Mouse (Mus musculus) limb, embryonic 10.5 days (tissue): ENCODE measurements at regions not wholly inside any gene's neighbourhood (a gene's known extent, or its start where the extent isn't known, plus 50 kb on each side); places are given as distances from the start of the nearest gene placed in this dataset.

Source experiments
- DNase-seq: peaks from one replicate; pipeline ENCODE4 v3.0.0-alpha.2; 2017; ENCODE audit warnings: low spot score
- H3K27ac ChIP-seq: fragments of 300-500 bp; sonication (generic); 2 replicates; pipeline ENCODE4 v1.5.1; 2016; ENCODE audit warnings: mild to moderate bottlenecking
- H3K27me3 ChIP-seq: fragments of 300-500 bp; sonication (generic); 2 replicates; pipeline ENCODE4 v1.6.1; 2016; ENCODE audit warnings: low read depth, mild to moderate bottlenecking; ENCODE audit not compliant: poor library complexity, severe bottlenecking
- H3K36me3 ChIP-seq: fragments of 300-500 bp; sonication (generic); 2 replicates; pipeline ENCODE4 v1.6.1; 2016; ENCODE audit warnings: mild to moderate bottlenecking, moderate library complexity
- H3K4me1 ChIP-seq: fragments of 300-500 bp; sonication (generic); 2 replicates; pipeline ENCODE4 v1.6.1; 2016
- H3K4me3 ChIP-seq: fragments of 300-500 bp; sonication (generic); 2 replicates; pipeline ENCODE4 v1.5.1; 2016; ENCODE audit warnings: mild to moderate bottlenecking, moderate library complexity
- H3K9me3 ChIP-seq: fragments of 300-500 bp; sonication (generic); replicated peaks from 2 replicates; pipeline ENCODE4 v1.6.1; 2016; ENCODE audit warnings: mild to moderate bottlenecking
- WGBS: fragments of 180-500 bp; shearing (Covaris S2); methylation state at CpG from one replicate; pipeline ENCODE4 v1.1.7; 2016; 5-methylcytosine and 5-hydroxymethylcytosine counted together

DNA sequence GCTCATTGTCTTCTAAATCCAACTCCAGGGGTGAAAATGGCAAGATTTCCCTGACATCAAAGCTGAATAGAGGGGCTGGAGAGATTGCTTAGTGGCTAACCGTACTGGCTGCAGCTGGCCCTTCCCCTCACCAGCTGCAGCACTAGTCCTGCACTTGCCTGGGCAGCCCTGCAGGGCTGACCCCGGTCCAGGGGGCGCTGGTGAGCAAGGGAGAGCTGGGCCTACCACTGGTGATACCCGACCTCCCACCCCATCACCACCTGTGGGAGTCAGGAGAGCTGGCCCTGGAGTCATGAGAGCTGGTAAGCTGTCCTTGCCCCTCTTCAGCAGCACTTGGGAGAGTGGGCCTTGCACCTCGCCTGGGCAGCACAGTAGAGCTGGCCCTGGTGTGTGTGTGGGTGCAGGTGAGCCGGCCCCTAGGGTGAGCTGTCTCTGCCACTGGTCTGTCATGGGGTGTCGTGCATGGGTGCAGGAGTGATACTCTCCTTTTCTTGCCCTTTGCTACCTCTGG lies 1141.0 kb upstream of the Gulo start:
- Histone ChIP-seq H3K27me3 (no peaks in the 10 kb centered on the region), H3K9me3 (no peaks in the 10 kb centered on the region), H3K27ac (no peak overlapping the region), H3K4me3 (no peak overlapping the region), H3K4me1 (peaks cover 11% of the 10 kb centered on the region), H3K36me3 (no peaks in the 10 kb centered on the region)
- 55% methylated on average over 7 of the region's 7 CpGs for WGBS
- no peak for DNase-seq

DNA sequence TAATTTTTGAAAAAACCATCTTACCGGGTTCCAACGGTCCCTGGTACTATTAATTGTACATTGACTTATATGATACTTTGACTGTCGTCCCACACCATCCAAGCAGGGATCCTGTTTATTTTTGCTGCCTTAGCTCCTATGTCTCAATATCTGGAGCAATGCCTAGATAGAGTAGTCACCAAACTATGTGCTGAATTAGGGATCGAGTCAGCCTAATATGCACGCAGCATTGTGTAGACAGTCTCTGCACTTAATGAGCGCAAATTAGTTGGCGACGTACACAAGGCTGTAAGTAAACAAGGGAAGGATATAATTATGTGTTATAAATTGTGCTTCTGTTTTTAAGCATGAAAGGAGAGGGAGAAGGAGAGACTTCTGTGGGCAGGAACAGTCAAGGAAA lies 1140.1 kb upstream of the Gulo start:
- no peak overlapping the region for H3K4me3 ChIP-seq
- no peaks in the 10 kb centered on the region for H3K27me3 ChIP-seq
- no peak for DNase-seq
- no peaks in the 10 kb centered on the region for H3K9me3 ChIP-seq
- peaks cover 11% of the 10 kb centered on the region for H3K4me1 ChIP-seq
- H3K27ac ChIP-seq = no peak overlapping the region
- 83% methylated on average over 8 of the region's 8 CpGs for WGBS
- no peaks in the 10 kb centered on the region for H3K36me3 ChIP-seq

- Histone ChIP-seq H3K9me3 (no peaks in the 10 kb centered on the region), H3K27me3 (no peaks in the 10 kb centered on the region; the same call in 1 of the 2 replicates), H3K36me3 (no peaks in the 10 kb centered on the region), H3K27ac (no peak overlapping the region), H3K4me3 (no peak overlapping the region), H3K4me1 (peaks cover 24% of the 10 kb centered on the region)
- DNase-seq = no peak
- WGBS = 81% methylated on average over 12 of the region's 12 CpGs
Observed at GRCm38 (mm10) chr14:67146602-67147001, 1137.6 kb upstream of the Gulo start.

DNA sequence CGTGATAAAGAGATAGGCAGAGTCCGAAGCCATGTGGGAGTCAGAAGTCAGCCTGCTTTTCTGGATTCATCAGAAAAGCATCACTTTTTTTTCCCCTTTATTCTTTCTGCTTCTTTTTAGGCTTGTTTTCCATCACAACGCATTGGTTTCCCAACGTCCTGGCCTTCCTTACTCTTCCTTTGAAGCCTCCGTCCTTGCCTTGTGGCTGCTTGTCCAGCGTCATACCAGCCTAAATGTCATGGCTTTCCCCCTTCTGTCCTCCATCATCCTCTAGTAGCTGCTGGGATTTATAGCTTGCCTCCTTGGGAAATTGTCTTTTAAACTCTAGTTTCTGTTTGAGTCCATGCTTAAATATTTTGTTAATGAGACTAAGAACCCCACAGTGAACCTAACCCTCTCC lies 1136.0 kb upstream of the Gulo start:
- Histone ChIP-seq H3K4me1 (peaks cover 22% of the 10 kb centered on the region), H3K27me3 (no peaks in the 10 kb centered on the region; the same call in 1 of the 2 replicates), H3K36me3 (no peaks in the 10 kb centered on the region), H3K4me3 (no peak overlapping the region), H3K27ac (no peak overlapping the region), H3K9me3 (no peaks in the 10 kb centered on the region)
- no peak for DNase-seq
- WGBS = 94% methylated on average over 6 of the region's 6 CpGs

DNA sequence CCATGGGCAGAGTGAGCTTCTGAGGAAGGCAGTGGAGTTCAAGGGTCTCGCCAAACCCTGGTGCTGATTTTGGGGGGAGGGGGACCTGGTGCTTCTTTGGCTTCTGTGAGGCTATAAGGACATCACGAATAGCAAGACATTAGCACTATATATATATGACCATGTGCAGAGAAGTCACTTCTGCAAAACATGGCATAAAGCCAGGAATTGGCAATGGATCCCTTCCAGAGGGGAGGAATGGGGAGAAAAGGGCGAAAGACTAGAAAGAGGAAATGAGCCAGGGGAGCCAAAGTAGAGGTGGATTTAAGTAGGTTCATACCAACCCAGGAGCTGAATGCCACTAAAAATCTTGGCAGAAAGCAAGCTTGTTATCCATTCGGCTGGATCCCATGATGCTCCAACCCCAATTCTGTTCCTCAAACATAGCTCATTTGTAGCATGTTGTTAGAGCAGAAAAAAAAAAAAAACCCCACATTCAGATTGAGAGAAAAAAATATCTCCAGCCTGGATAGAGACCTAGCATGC lies 1135.5 kb upstream of the Gulo start:
- DNase-seq = no peak
- Histone ChIP-seq H3K36me3 (no peaks in the 10 kb centered on the region), H3K4me1 (peaks cover 18% of the 10 kb centered on the region), H3K4me3 (no peak overlapping the region), H3K9me3 (no peaks in the 10 kb centered on the region), H3K27me3 (no peaks in the 10 kb centered on the region; the same call in 1 of the 2 replicates), H3K27ac (no peak overlapping the region)
- WGBS = 95% methylated on average over 4 of the region's 4 CpGs

DNA sequence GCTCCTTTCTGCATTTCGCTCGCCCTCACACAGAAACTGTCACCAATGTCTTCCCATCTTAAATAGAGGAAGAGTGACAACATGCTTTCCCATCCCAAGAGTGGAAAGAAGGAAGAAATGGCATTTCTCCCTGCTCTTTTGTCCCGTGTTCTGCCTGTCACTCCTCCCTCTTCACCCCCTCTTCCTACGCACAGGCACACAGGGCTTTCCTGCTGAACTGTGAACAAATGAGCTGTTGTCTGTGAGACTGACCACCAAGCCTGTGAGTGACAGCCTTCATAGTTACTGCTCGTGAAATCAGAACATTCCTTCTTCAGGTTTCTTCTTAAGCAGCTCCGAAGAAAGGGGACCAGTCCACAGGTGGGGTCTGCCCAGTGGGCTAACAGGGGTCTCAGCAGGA lies 1134.8 kb upstream of the Gulo start:
- no peak for DNase-seq
- Histone ChIP-seq H3K36me3 (no peaks in the 10 kb centered on the region), H3K27me3 (no peaks in the 10 kb centered on the region; the same call in 1 of the 2 replicates), H3K27ac (no peak overlapping the region), H3K4me3 (no peak overlapping the region), H3K4me1 (peaks cover 16% of the 10 kb centered on the region), H3K9me3 (no peaks in the 10 kb centered on the region)
- WGBS = 80% methylated on average over 6 of the region's 6 CpGs

DNA sequence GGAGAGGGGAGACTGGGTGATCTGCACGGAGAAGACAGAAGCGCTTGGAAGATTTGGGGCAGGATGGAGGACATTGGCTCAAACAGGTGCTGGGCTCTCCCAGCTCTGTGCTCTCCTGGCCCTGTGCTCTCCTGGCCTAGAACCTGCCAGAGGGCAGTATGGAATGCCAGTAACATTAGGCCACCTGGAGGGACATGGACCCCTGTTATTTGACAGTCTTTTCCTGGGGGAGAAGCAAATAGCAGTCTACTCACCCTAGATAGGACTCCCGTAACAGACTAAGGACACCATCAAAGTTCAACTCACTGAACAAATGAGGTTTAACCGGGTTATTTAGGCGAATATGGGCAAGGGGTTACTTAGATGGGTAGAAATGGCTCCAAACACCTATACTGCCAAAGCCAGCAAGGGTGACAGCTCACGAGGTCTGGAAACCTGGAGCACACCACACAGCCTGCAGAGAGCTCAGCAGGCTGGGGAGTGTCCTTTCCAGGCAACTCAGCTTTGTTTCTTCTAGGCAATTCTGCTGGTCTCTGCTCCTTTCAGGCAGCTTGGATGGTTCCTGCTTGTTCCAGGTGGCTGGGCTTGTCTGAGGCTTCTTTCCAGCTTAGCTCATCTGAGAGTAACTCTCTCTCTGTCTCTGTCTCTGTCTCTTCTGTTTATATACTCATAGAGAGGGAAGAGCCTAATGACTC lies 1133.7 kb upstream of the Gulo start:
- Histone ChIP-seq H3K27me3 (no peaks in the 10 kb centered on the region; the same call in 1 of the 2 replicates), H3K27ac (no peak overlapping the region), H3K4me1 (peaks cover 16% of the 10 kb centered on the region), H3K9me3 (no peaks in the 10 kb centered on the region), H3K36me3 (no peaks in the 10 kb centered on the region), H3K4me3 (no peak overlapping the region)
- 81% methylated on average over 6 of the region's 6 CpGs for WGBS
- DNase-seq = no peak

DNA sequence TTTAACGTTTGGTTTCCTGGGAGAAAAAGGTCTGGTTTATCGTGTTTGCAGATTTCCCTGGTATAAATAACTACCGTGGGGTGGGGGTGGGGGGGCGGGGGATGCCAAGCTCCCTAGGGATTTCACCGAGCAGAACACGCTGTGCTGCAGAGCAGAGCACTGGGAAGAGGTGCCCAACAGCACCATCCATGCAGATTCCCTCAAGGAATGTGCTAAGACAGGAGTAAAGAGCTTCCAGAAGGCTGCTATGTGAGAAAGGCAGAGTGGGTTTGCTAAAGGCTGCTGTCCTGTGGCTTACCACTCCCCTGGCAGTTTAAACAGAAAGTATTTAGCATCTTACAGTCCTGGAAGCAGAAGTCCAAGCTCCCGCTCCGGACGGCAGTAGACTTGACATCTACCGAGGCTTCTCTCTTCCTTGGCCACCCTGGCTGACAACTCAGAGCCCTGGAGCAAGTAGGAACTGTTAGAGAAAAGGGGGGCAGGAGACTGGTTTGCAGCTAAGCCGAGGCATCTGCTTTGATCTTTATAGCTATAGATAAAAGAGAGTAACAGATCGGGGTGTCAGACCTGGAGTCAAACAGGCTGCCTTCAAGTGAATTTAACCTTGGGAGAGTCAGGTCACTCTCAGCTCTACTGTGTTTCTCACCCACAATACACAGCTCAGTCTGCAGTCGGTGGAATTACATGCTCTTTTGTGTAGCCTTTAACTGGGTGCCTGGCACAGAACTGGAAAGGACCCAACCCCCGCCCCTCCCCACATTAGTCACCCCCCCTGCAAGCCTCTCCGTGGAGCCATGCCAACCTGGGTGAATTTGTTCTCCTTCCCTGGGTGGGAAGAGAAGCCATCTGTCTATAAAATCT lies 1132.8 kb upstream of the Gulo start:
- 24% methylated on average over 15 of the region's 15 CpGs for WGBS
- H3K36me3 ChIP-seq = no peaks in the 10 kb centered on the region
- no peak overlapping the region for H3K27ac ChIP-seq
- H3K9me3 ChIP-seq = no peaks in the 10 kb centered on the region
- H3K4me1 ChIP-seq = peaks cover 16% of the 10 kb centered on the region
- no peak overlapping the region for H3K4me3 ChIP-seq
- no peaks in the 10 kb centered on the region; the same call in 1 of the 2 replicates for H3K27me3 ChIP-seq
- DNase-seq = no peak

GRCm38 (mm10) chr14:67141151-67141550 lies 1132.1 kb upstream of the Gulo start:
- Histone ChIP-seq H3K27ac (no peak overlapping the region), H3K4me1 (peaks cover 19% of the 10 kb centered on the region), H3K4me3 (no peak overlapping the region), H3K27me3 (no peaks in the 10 kb centered on the region; the same call in 1 of the 2 replicates), H3K9me3 (no peaks in the 10 kb centered on the region), H3K36me3 (no peaks in the 10 kb centered on the region)
- 73% methylated on average over 7 of the region's 7 CpGs for WGBS
- no peak for DNase-seq

DNA sequence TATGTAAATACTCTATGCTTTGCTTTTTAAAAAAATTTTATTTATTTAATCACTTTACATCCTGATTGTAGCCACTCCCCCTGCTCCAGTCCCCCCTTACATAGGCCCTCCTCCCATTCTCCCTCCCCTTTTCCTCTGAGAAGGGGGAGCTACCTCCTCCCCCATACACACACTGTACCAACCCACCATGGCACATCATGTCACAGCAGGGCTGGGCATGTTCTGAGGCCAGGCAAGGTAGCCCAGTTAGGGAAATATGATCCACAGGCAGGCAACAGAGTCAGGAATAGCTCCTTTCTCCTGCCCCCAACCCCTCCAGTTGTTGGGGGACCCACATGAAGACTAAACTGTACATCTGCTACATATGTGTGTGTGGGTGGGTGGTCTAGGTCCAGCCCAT lies 1130.7 kb upstream of the Gulo start:
- Histone ChIP-seq H3K9me3 (no peaks in the 10 kb centered on the region), H3K4me3 (no peak overlapping the region), H3K36me3 (no peaks in the 10 kb centered on the region), H3K27me3 (no peaks in the 10 kb centered on the region; the same call in 1 of the 2 replicates), H3K27ac (no peak overlapping the region), H3K4me1 (peaks cover 29% of the 10 kb centered on the region)
- no peak for DNase-seq

DNA sequence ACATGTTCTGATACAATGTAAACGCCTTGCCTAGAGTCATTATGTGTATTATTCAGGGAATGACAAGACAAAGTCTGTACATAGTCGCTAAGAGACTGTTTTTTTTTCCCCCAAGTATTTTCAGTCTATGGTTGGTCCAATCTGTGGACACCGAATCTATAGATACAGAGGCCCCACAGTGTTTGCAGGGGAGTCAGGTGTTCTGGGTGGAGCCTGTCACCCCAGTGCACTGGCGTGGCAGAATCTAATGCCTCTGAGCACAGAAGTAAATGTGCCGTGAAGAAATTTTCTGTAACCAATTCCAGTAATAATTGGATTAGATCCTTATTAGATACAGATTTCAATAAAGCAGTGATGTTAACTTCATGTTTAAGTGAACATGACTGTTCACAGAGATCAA lies 1130.1 kb upstream of the Gulo start:
- Histone ChIP-seq H3K4me1 (peaks cover 29% of the 10 kb centered on the region), H3K27ac (no peak overlapping the region), H3K36me3 (no peaks in the 10 kb centered on the region), H3K27me3 (no peaks in the 10 kb centered on the region; the same call in 1 of the 2 replicates), H3K9me3 (no peaks in the 10 kb centered on the region), H3K4me3 (no peak overlapping the region)
- no peak for DNase-seq
- WGBS = 82% methylated on average over 5 of the region's 5 CpGs

DNA sequence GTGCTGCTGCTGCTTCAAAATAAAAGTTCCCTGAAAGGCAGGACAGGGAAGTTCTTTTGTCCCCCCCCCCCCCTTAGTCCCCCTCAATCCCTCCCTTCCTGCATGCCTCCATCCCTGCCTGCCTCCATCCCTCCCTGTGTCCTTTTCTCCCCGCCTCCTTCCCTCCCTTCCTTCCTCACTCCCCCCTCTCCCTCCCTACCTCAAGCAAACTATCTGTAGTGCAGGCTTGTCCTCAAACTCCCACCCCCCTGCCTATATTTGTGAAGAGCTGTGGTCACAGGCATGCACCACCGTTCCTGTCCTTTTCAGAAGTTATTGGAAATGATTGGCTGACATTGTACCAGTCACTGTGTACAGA lies 1127.1 kb upstream of the Gulo start:
- Histone ChIP-seq H3K4me3 (no peak overlapping the region), H3K36me3 (no peaks in the 10 kb centered on the region), H3K27me3 (no peaks in the 10 kb centered on the region), H3K4me1 (peaks cover 18% of the 10 kb centered on the region), H3K27ac (peak overlapping the region; percentile 62), H3K9me3 (no peaks in the 10 kb centered on the region)
- DNase-seq = no peak
- WGBS = 28% methylated on average over 2 of the region's 2 CpGs
